In the genomic region with DNA sequence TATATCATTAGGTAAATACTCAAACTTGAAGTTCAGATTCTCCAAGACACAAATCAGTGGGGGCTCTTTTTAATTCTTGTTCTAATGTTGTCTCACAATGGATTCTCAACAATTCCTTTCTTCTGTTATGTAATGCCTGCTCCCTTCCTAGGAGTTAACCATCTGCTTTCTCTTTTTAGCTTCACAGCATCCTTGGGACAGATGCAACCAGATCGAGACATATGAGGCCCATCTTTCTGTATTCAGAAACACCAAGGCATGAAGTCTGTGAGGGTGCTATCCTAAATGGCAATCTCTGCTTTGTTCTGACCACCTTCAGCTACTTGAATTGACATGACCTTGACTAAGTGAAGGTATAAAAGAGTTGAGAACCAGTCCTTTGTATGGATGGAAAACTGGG, we compare ENCODE assay signal across 17 mouse cellular contexts.
"Had no signal": no experiment of that assay in that cellular context is flagged by ENCODE, and none has a peak within 500 bp of the region (broad histone marks: within the 10 kb centered on the region; RNA-seq: fewer than 3 reads in every experiment).

No protein-coding gene starts in this region.

- H3K4me3 ChIP-seq: midbrain, embryonic 10.5 days; midbrain, embryonic 12.5 days; myocyte; neural tube, embryonic 13.5 days; neural tube, embryonic 15.5 days had no signal

- H3K4me1 ChIP-seq: midbrain, embryonic 10.5 days; midbrain, embryonic 12.5 days had no signal

- H3K27ac ChIP-seq: midbrain, embryonic 10.5 days; midbrain, embryonic 12.5 days; neural tube, embryonic 13.5 days; neural tube, embryonic 15.5 days had no signal

- DNase-seq: lung, adult 18-20 months; lung, embryonic 14.5 days; lung, postnatal 10 days; lung, postnatal 4 days; retina, postnatal 1 day; right cerebral cortex, adult 18-20 months; right cerebral cortex, postnatal 25 days; right cerebral cortex, postnatal 4 days; spleen, adult 18-20 months; thymus, adult 18-20 months; thymus, postnatal 14 days; thymus, postnatal 36 days had no signal
